Mouse (Mus musculus): ENCODE measurements around the gene Tmco1. TPM values are rescaled to one million over a fixed set of nuclear protein-coding genes. Genes with fewer than 3 reads are reported as not detected.
"Not testable (repeated sequence)": the region's sequence is repeated elsewhere in the genome, so short reads cannot be mapped to it uniquely, and the experiment has no call there.

The Tmco1 gene
- polyA plus RNA-seq, 1 experiment = 34.0 TPM

- no peak overlapping the region for H3K27ac ChIP-seq (ENCODE audit: control insufficient read depth, insufficient read depth, low read depth, low read length)
- peaks cover 1% of the 10 kb centered on the region; the same call in 1 of the 2 replicates for H3K36me3 ChIP-seq (ENCODE audit: control insufficient read depth, insufficient read depth, low read length)
- peak; percentile 72 for TF ChIP-seq CTCF (IDR thresholded peaks at IDR 0.05; ENCODE audit: control insufficient read depth, insufficient read depth, insufficient replicate concordance, low read depth, low read length)
- no peak for TF ChIP-seq POLR2A (IDR thresholded peaks at IDR 0.05; ENCODE audit: control insufficient read depth, low read depth, low read length)
Observed at GRCm38 (mm10) chr1:167337463-167338095, 29.4 kb downstream of the Tmco1 start.

GRCm38 (mm10) chr1:167339177-167339781 is 31.1 kb downstream of the Tmco1 start:
- TF ChIP-seq POLR2A (IDR thresholded peaks at IDR 0.05; ENCODE audit: control insufficient read depth, low read depth, low read length) = no peak
- no peak for TF ChIP-seq CTCF (IDR thresholded peaks at IDR 0.05; ENCODE audit: control insufficient read depth, insufficient read depth, insufficient replicate concordance, low read depth, low read length)
- Histone ChIP-seq H3K27ac (ENCODE audit: control insufficient read depth, insufficient read depth, low read depth, low read length) (no peak overlapping the region), H3K4me3 (ENCODE audit: control insufficient read depth, low read depth, low read length) (no peak overlapping the region), H3K27me3 (ENCODE audit: control insufficient read depth, insufficient read depth, low read length) (no peaks in the 10 kb centered on the region), H3K4me1 (ENCODE audit: control insufficient read depth, insufficient read depth, low read length) (peaks cover 11% of the 10 kb centered on the region), H3K36me3 (ENCODE audit: control insufficient read depth, insufficient read depth, low read length) (no peaks in the 10 kb centered on the region)

More at GRCm38 (mm10) chr1:167337463-167338095, 29.4 kb downstream of the Tmco1 start:
- peaks cover 11% of the 10 kb centered on the region for H3K4me1 ChIP-seq (ENCODE audit: control insufficient read depth, insufficient read depth, low read length)
- no peaks in the 10 kb centered on the region for H3K27me3 ChIP-seq (ENCODE audit: control insufficient read depth, insufficient read depth, low read length)
- no peak overlapping the region for H3K4me3 ChIP-seq (ENCODE audit: control insufficient read depth, low read depth, low read length)

GRCm38 (mm10) chr1:167340111-167340787 is 32.1 kb downstream of the Tmco1 start:
- H3K27me3 ChIP-seq (ENCODE audit: control insufficient read depth, insufficient read depth, low read length) = no peaks in the 10 kb centered on the region
- peak overlapping the region; percentile 68 for H3K4me3 ChIP-seq (ENCODE audit: control insufficient read depth, low read depth, low read length)
- no peak overlapping the region for H3K27ac ChIP-seq (ENCODE audit: control insufficient read depth, insufficient read depth, low read depth, low read length)
- peaks cover 11% of the 10 kb centered on the region for H3K4me1 ChIP-seq (ENCODE audit: control insufficient read depth, insufficient read depth, low read length)
- no peaks in the 10 kb centered on the region for H3K36me3 ChIP-seq (ENCODE audit: control insufficient read depth, insufficient read depth, low read length)
- TF ChIP-seq POLR2A (IDR thresholded peaks at IDR 0.05; ENCODE audit: control insufficient read depth, low read depth, low read length) = no peak
- TF ChIP-seq CTCF (IDR thresholded peaks at IDR 0.05; ENCODE audit: control insufficient read depth, insufficient read depth, insufficient replicate concordance, low read depth, low read length) = no peak

- Histone ChIP-seq H3K4me3 (ENCODE audit: control insufficient read depth, low read depth, low read length) (no peak overlapping the region), H3K27me3 (ENCODE audit: control insufficient read depth, insufficient read depth, low read length) (no peaks in the 10 kb centered on the region), H3K36me3 (ENCODE audit: control insufficient read depth, insufficient read depth, low read length) (no peaks in the 10 kb centered on the region), H3K27ac (ENCODE audit: control insufficient read depth, insufficient read depth, low read depth, low read length) (no peak overlapping the region), H3K4me1 (ENCODE audit: control insufficient read depth, insufficient read depth, low read length) (peaks cover 11% of the 10 kb centered on the region)
- no peak for TF ChIP-seq CTCF (IDR thresholded peaks at IDR 0.05; ENCODE audit: control insufficient read depth, insufficient read depth, insufficient replicate concordance, low read depth, low read length)
- no peak for TF ChIP-seq POLR2A (IDR thresholded peaks at IDR 0.05; ENCODE audit: control insufficient read depth, low read depth, low read length)
Observed at GRCm38 (mm10) chr1:167340910-167341528, 32.8 kb downstream of the Tmco1 start.

- TF ChIP-seq CTCF (IDR thresholded peaks at IDR 0.05; ENCODE audit: control insufficient read depth, insufficient read depth, insufficient replicate concordance, low read depth, low read length) = no peak
- Histone ChIP-seq H3K27me3 (ENCODE audit: control insufficient read depth, insufficient read depth, low read length) (no peaks in the 10 kb centered on the region), H3K36me3 (ENCODE audit: control insufficient read depth, insufficient read depth, low read length) (no peaks in the 10 kb centered on the region), H3K4me3 (ENCODE audit: control insufficient read depth, low read depth, low read length) (no peak overlapping the region), H3K27ac (ENCODE audit: control insufficient read depth, insufficient read depth, low read depth, low read length) (no peak overlapping the region), H3K4me1 (ENCODE audit: control insufficient read depth, insufficient read depth, low read length) (peaks cover 11% of the 10 kb centered on the region)
Observed at GRCm38 (mm10) chr1:167342831-167343230, 34.7 kb downstream of the Tmco1 start.

GRCm38 (mm10) chr1:167345994-167346520 is 37.9 kb downstream of the Tmco1 start:
- not testable (repeated sequence) for H3K36me3 ChIP-seq (ENCODE audit: control insufficient read depth, insufficient read depth, low read length); H3K27ac ChIP-seq (ENCODE audit: control insufficient read depth, insufficient read depth, low read depth, low read length); H3K4me1 ChIP-seq (ENCODE audit: control insufficient read depth, insufficient read depth, low read length); H3K4me3 ChIP-seq (ENCODE audit: control insufficient read depth, low read depth, low read length); H3K27me3 ChIP-seq (ENCODE audit: control insufficient read depth, insufficient read depth, low read length)

GRCm38 (mm10) chr1:167349206-167349605 is 41.0 kb downstream of the Tmco1 start:
- not testable (repeated sequence) for H3K27ac ChIP-seq (ENCODE audit: control insufficient read depth, insufficient read depth, low read depth, low read length); H3K4me1 ChIP-seq (ENCODE audit: control insufficient read depth, insufficient read depth, low read length); H3K27me3 ChIP-seq (ENCODE audit: control insufficient read depth, insufficient read depth, low read length); H3K36me3 ChIP-seq (ENCODE audit: control insufficient read depth, insufficient read depth, low read length); H3K4me3 ChIP-seq (ENCODE audit: control insufficient read depth, low read depth, low read length)
